Mouse (Mus musculus) heart, postnatal 36 days (tissue): ENCODE measurements around the gene Bod1. TPM values are rescaled to one million over a fixed set of nuclear protein-coding genes. Genes with fewer than 3 reads are reported as not detected.

Experiments
- DNase-seq, 2 experiments: peaks; one replicate each; pipeline ENCODE4 v3.0.0; 2021 to 2022
- intact Hi-C: fragments of 180-260 bp; cut with DNase I; formaldehyde crosslinking; loops from one replicate; pipeline ENCODE4 v1.15.1; 2025
- total RNA-seq, 2 experiments: library from RNA; stranded (reverse); gene quantifications; 2 replicates each; pipeline ENCODE4 v1.2.3; 2021

Bod1 gene
- total RNA-seq, 2 experiments from 2014 or later = 122 to 131 TPM

GRCm38 (mm10) chr11:31670468-31670921 is 1.2 kb downstream of the Bod1 start:
- DNase-seq = no peak
- intact Hi-C loops = no loop called here

- intact Hi-C loops = no loop called here
- no peak for DNase-seq
Observed at GRCm38 (mm10) chr11:31669172-31669869, 2.4 kb downstream of the Bod1 start.

- intact Hi-C loops = no loop called here
- DNase-seq = peak; percentile 32 to 46
Observed at GRCm38 (mm10) chr11:31664186-31664585, 7.5 kb downstream of the Bod1 start.

GRCm38 (mm10) chr11:31663501-31663900 is 8.2 kb downstream of the Bod1 start:
- intact Hi-C loops = no loop called here
- DNase-seq = peak; percentile 21 to 54

- peak in 1 of 2 experiments; percentile 51 for DNase-seq
- intact Hi-C loops = no loop called here
Observed at GRCm38 (mm10) chr11:31662872-31663446, 8.7 kb downstream of the Bod1 start.

GRCm38 (mm10) chr11:31662214-31662613 is 9.5 kb downstream of the Bod1 start:
- DNase-seq = no peak
- intact Hi-C loops = no loop called here

- intact Hi-C loops = no loop called here
- DNase-seq = no peak
Observed at GRCm38 (mm10) chr11:31657806-31658175, 13.9 kb downstream of the Bod1 start.

- intact Hi-C loops = no loop called here
- no peak for DNase-seq
Observed at GRCm38 (mm10) chr11:31657168-31657805, 14.4 kb downstream of the Bod1 start.

- intact Hi-C loops = no loop called here
- no peak for DNase-seq
Observed at GRCm38 (mm10) chr11:31649507-31649906, 22.2 kb downstream of the Bod1 start.

GRCm38 (mm10) chr11:31647268-31647667 is 24.4 kb downstream of the Bod1 start:
- intact Hi-C loops = no loop called here
- no peak for DNase-seq

GRCm38 (mm10) chr11:31646571-31646970 is 25.1 kb downstream of the Bod1 start:
- no peak for DNase-seq
- intact Hi-C loops = no loop called here

- no peak for DNase-seq
- intact Hi-C loops = no loop called here
Observed at GRCm38 (mm10) chr11:31643120-31643519, 28.6 kb downstream of the Bod1 start.

- intact Hi-C loops = no loop called here
- no peak for DNase-seq
Observed at GRCm38 (mm10) chr11:31641066-31641810, 30.4 kb downstream of the Bod1 start.

- DNase-seq = no peak
- intact Hi-C loops = no loop called here
Observed at GRCm38 (mm10) chr11:31640187-31640586, 31.5 kb downstream of the Bod1 start.

- intact Hi-C loops = loop anchor here (1.0 kb wide), 1 partner anchor 390 kb away; no protein-coding TSS in a partner anchor
- peak; percentile 73 to 76 for DNase-seq
Observed at GRCm38 (mm10) chr11:31637788-31638373, 33.8 kb downstream of the Bod1 start.

- intact Hi-C loops = no loop called here
- DNase-seq = no peak
Observed at GRCm38 (mm10) chr11:31628700-31629099, 43.0 kb downstream of the Bod1 start.

GRCm38 (mm10) chr11:31620796-31621195 is 50.9 kb downstream of the Bod1 start:
- intact Hi-C loops = no loop called here
- no peak for DNase-seq

- no peak for DNase-seq
- intact Hi-C loops = loop anchor here (5.0 to 10.0 kb wide), 2 partner anchors 153 to 245 kb away; partner anchors contain the start of gene Stc2
Observed at GRCm38 (mm10) chr11:31617797-31618196, 53.9 kb downstream of the Bod1 start.

GRCm38 (mm10) chr11:31617236-31617635 is 54.4 kb downstream of the Bod1 start:
- intact Hi-C loops = loop anchor here (5.0 to 10.0 kb wide), 2 partner anchors 152 to 245 kb away; partner anchors contain the start of gene Stc2
- DNase-seq = peak; percentile 88

GRCm38 (mm10) chr11:31616722-31617121 is 55.0 kb downstream of the Bod1 start:
- intact Hi-C loops = loop anchor here (5.0 to 10.0 kb wide), 2 partner anchors 152 to 244 kb away; partner anchors contain the start of gene Stc2
- no peak for DNase-seq
